Mouse (Mus musculus) brain, adult 2 months (tissue): ENCODE data around the gene Gabarap.
A peak's percentile ranks its signal among the peaks of the same experiment; 100 is the strongest.
"Not testable (repeated sequence)": the region's sequence is repeated elsewhere in the genome, so short reads cannot be mapped to it uniquely, and the experiment has no call there.

Source experiments
- DNase-seq: peaks from one replicate; pipeline ENCODE4 v3.0.0; 2011; ENCODE audit warnings: low read depth, low spot score

Gabarap gene

DNA sequence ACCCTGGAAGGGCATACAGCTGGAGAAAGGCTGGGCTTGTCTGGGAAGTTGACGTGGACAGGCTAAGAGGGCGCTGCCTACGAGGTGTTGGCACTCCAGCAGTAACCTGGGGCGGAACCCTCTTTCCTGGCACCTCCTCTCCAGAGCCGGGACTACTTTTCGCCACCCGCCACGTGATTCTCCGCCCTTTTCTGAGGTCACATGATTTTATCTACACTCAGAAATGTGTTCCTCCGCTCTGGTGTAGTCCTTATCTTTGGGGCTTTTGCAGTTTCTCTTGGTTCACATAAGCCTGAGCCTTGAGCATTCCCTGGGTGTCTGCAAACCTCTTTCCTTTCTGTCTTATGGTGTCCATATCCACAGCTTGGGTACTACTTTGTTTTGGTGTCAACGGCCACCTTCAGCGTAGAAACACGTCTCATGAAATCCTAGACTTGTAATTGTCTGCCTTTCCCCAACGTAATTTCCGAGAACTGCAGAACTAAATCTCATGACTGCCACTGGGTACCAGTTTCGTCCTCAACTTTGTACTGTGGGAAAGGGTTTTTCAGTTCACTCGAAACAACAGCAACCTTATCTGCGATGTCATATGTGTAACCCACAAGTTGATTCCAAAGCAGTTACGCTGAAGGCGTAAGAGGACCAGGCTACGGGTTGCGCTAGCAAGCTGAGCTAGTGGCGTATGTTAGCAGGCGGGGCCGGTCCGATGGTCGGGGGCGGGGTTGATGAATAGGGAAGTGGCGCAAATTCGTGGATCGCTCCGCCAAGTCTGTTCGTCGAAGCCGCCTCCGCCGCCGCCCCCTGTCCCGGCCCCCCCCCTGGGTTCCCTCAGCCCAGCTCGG, at the start of gene Gabarap:
Gene Gabarap, plus strand, starts transcription at position 294 of the 842 bp plus-strand sequence.
- peak; percentile 99 for DNase-seq

DNA sequence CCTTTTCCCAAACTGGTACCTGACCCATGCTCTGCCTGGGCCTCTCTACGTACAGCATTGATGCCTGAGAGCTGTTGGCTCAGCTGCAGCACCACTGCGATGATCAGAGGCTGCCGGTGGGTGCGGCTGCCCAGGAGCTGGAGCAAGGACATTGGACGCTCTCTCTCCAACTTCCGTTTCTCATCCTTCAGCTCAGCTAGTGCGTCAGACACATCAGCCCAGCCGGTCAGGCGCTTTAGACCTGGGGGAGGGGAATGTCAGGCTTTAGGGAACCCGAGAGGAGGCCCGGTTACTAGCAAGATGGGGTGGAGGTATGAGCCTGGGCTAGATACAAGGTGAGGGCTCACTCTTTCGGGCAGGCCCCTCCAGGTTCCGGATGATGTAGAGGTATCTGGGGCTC, 45.7 kb upstream of the Gabarap start:
- DNase-seq: no peak

DNA sequence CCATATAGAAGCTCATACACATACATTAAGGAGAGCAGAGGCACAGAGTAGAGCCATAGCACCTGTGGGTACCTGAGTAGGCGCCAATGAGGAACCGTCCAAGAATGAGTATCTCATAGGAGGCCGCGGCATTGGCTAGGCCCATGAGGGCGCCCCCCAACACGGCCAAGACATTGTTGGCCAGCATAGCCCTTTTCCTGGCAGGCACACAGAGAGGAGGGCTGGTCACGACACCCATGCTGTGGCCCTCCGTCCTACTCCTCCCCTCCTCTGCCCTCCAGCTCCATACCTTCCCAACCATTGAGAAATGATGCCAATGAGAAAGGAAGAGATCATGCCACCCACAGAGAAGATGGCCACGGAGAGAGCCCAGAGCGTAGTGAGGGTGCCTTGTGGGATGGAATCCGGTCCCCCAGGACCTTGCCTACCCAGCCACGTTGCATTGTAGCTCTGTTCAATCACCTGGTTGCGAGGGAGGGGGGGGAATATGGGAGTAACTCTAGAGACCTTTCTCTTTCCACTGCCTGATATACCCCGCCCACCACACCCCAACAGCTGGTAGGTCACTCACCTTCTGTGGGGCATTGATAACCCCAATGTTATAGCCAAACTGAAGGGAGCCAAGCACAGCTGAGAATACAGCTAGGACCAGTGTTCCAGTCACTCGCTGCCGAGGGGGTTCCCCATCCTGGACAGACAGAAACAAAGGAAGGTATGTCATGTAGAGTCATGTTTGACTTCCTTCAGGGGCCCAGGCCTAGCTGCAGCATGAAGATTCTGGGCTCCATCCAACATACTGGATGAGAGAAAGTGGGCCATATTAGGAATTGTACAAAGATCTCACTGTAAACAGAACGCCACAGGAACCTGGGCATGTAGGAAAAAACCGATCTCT, 44.7 kb upstream of the Gabarap start:
- DNase-seq: no peak

DNA sequence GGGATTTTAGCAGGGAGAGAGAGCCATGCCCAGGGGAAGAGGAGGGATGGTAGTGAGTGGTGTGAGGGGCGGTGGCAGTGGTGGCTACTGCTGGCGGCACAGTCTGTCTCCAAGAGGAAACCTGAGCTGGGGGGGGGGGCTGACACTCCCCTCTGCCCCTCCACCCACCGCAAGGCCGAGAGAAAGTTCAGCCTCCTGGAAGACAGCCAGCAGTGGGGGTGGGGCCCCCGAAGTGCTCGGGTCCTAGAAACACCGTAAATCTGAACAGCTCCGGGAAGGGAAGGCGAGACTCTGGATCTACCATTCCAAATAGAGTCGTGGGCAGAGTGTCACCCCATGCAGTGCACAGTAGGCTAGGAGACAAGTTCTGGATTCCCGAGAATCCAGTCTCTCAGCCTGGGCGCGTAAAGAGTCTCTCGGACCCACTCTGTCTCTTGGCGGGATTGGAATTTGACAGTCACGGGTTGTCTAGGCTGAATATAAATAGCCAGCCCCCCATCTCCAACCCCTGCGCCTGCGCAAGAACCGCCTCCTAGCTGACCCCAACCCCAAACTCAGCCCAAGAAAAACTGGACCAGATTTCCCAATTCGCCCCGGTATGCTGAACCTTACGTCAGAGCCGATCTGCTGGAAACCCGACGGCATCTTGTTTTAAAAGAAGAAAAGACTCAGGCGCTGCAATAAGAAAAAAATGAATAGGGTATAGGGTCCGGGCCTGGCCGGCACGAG, 43.4 kb upstream of the Gabarap start:
- DNase-seq: no peak

DNA sequence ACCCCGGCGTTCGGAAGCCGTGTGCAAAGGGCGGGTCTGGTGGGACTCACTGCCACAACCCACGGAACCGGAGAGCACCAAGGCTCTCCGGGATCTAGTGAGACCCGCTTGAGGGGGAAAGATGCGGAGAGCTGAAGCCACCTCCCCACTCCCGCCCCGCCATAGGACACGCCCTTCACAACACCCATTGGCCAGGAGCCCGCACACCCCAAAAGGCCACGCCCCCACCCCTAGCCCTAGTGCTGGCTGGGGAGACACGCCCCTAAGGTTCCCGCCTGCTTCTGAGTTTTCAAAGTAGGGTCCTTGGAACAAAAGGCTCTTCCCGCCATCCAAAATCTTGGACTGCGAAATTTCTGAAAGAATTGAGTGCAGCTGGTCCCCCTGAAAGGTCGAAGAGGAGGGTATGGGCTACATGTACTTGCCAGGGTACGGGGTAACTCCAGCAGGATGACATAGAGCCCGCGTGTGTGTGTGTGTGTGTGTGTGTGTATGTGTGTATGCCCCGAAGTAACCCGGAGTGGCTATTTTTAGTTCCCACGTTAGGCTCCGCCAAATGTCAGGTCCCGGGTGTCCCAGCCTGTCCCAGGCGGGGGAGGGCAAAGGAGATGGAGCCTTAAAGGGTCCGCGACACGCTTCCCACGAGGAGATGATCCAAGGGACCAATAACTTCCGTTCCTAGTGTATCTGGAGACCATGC, 42.7 kb upstream of the Gabarap start, which contains the start of gene Slc2a4:
Gene Slc2a4, minus strand, starts transcription at position 123 of the 697 bp plus-strand sequence.
- peak; percentile 37 for DNase-seq

DNA sequence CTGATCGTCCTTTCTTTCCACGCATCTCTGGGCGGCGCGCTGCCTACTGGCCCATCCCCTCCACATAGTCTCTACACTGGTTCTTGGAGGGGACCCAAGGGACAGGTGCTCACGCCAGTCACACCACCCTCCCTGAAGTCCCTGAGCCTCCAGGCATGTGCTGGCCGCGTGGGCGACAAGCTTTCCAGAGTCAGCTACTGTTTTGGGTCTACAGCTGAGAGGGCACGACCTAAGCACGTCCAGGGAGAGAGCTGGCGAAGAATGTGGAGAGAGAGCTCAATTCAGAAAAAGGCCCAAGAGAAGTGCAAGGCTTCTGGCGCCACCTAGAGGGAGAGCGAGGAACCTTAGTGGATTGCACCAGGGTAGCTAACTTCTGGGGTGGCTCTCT, 42.2 kb upstream of the Gabarap start:
- peak; percentile 81 for DNase-seq

DNA sequence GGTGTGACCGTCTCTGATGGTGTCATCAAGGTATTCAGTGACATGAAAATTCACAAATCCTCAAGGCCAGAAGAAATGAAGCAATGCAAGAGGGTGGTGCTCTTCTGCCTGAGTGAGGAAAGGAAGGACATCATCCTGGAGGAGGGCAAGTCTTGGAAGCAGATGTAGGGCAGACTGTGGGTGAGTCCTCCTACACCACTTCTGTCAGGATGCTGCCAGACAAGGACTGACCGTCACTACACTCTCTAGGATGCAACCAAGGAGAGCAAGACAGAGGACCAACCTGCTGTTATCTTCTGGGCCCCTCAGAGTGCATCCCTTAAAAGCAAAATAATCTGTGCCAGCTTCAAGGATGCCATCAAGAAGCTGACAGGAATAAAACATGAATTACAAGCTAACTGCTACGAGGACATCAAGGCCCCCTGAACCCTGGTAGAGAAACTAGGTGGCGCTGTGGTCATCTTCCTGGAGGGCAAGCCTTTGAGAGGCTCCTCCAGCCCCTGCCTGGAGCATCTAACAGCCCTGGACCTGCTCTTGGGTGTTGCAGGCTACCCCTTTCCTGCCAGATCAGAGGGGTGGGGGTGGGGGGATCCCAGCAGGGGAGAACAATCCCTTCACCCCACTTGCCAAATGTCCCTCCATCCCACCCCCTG, 40.0 kb upstream of the Gabarap start:
- DNase-seq: peak; percentile 48

DNA sequence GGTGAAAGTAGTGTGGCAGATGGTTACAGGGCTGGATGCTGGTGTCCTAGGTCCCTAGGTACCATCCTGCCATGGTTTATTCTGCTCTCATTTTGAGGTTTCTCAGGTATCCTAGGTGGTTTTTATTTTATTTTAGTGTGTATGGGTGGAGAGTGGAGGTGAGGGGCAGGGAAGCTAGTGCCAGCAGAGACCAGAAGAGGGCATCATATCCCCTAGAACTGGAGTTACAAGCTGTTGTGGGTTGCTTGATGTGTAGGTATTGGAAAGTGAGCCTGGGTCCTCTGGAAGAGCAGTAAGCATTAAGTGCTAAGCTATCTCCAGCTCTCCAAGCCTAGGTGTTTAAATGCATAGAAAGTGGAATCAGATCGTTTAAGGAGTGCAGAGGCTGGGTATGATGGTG, 38.7 kb upstream of the Gabarap start:
- DNase-seq: no peak

DNA sequence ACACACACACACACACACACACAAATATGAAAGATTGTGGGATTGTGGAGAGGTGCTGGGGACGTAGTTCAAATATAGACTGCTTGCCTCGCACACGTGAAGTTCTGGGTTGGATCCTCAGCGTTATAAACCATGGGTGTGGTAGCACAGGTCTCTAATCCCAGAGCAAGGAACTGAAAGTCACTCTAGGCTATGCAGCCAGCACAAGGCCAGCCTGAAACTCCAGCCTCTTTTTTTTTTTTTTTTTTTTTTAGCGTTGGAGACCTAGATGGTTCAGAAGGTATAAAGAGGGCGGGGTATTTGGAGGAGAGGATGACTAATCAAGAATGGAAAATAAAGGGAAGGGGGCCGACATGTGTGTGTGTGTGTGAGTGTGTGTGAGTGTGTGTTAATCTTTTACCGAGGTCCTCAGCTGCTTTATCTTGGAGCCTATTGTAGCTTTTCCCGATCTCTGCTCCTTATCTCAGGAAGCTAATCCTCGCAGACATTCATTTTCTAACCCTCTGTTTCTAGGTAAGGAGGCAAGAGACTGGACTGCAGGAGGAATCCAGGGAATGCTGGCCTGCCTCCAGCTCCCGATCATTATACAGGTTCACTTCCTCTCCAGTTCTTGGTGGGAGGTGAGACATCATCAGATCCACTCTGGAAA, 37.6 kb upstream of the Gabarap start:
- no peak for DNase-seq

DNA sequence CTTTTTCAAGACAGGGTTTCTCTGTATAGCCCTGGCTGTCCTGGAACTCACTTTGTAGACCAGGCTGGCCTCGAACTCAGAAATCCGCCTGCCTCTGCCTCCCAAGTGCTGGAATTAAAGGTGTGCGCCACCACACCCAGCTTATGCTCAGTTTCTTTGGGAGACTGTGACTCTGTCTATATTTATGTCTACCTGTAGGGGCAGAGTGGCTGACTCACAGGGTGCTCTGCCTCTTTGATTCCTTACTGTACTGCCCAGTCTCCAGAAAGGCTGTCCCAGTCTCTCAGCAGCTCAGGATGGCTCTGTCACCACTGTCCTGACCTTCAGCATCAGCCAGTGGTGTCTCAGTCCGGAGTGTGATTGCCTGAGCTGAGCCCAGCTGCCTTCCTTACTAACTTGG, 35.3 kb upstream of the Gabarap start:
- DNase-seq: not testable (repeated sequence)

DNA sequence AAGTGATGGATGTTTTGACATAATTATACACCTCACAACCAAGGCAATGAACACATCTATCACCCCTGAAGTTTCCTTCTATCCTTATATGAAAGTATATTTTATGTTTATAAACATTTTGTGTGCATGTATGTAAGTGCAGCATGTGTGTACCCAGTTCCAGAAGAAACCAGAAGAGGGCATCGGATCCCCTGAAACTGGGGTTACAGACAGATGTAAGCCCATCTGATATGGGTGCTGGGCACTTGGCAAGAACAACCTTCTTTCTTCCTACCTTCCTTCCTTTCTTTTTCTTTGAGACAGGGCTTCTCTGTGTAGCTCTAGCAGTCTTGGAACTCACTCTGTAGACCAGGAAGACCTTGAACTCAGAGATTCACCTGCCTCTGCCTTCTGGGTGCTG, 34.7 kb upstream of the Gabarap start:
- no peak for DNase-seq

DNA sequence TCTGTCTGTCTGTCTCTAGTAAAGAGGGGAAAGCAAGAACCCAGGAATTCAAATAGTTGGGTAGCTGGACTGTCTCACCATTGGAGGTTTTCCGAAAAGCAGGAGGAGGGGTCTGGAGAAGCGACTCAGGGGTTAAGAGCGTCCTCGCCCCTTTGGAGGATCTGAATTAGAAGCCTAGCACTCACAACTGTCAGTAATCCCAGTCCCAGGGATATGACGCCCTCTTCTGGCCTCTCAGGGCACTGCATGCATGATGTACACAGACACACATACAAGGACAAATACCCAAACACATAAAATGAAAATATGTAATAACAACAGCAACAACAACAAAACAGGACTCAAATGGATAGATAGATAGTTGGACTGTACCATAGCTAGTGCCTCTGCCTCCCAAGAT, 30.3 kb upstream of the Gabarap start:
- DNase-seq: no peak

DNA sequence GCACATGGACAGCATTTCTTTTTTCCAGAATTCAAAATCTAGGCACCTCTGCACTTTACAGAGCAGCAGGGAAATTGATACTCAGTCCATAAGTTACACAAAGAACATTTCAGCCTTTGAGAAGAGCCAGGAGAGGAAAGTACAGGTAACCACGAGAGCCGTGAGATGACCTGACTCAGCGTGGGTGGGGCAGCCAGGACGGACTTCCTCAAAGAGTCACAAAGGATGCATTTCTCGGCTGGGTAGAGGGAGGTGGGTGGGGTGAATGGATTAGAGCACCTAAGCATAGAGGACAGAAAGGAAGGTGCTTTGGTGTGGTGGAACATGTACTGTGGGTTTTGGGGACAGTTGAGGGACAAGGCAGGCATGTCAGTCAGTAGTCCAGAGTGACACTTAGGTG, 29.1 kb upstream of the Gabarap start:
- no peak for DNase-seq

DNA sequence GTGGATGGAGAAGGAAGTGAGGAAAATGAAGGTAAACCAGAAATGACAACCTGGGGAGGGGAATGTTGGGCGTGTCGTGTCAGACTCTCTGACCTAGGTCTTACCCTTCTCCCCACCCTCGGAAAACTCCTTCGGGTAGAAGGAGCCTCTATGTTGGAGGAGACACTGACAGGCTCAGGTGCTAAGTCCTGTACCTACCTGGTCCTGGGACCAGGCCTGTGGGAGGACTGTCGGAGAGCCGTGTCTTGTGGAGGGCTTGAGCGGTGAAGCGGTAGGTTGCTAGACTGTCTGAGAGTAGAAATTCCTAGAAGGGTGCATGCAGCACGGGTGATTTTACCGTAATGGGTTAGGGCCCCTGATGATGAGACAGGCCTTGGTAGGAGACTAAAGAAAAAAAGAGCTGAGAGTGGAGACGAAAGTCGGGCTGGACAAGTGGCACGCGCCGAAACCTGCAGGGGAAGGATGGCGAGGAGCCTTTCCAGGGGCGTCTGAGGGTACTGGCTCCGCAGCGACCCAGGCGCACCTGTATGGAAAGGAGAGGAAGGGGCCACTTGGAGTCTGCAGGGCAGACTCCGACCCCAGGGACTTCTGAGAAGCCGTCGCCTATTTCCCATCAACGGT, 26.2 kb upstream of the Gabarap start, which contains the start of gene Cldn7:
Gene Cldn7, plus strand, starts transcription at position 130 of the 621 bp plus-strand sequence.
- DNase-seq: no peak

DNA sequence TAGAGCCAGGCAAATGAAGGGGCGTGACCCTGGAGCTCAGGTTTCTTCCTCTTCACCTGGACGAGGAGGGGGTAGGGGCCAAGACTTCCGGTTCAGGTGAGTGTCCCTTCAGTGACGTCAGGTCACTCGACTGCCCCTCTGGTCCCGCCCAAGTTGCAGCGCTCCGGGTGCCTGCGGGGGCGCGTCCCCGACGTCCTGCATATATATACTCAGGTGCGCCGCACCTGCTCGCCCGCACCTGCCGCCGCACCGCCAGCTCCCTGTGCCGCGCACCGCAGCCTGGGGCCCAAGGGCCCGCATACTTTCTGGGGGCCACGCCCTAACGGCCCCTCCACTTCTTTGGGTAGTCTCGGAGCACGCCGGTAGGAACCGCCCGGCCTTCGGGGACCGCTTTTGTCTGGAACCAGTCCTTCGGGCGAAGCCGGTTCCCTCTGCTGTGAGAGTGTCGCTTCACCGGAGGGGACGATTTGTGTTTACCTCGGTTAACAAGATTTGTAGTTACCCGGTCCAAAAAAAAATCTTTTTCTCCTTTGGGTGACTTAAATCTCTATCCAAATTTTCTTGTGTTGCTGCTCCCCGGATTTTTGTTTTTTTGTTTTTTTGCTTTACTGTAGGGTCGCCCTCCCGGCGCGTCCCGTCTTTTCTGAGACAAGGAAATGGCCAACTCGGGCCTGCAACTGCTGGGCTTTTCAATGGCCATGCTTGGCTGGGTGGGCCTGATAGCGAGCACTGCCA, 25.5 kb upstream of the Gabarap start:
- no peak for DNase-seq

DNA sequence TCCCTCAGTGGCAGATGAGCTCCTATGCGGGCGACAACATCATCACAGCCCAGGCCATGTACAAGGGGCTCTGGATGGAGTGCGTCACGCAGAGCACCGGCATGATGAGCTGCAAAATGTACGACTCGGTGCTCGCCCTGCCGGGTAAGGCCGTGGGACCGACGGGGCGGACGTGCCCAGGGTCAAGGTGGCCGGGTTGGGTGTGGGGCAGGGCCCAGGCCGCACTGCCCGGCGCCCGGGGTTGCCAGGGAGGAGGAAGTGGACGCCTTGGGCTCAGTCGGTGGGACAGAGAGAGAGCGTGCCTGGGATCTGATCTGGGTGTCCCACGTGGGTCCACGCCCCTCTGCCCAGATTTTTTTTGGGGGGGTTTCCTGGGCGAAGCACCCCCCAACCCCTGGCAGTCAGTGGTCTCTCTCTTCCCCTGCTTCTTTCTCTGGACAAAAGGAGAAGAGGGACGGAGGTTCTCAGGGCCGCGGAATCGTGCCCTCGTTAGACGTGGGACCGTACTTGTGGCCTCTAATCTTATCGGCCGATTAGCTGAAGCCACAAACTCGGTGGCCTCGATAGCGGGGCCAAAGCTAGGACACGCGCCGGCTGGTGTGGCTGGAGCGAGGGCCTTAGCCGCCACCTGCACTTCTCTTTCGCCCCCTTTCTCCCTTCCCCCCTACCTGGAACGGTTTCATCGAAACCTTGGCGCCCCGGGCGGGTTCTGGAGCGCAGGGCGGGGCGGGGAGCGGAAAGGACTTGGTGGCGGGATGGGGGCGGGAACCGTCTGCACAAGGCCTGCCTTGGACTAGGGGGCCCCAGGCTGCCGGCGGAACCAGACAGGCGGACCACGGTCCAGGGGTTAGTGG, 24.7 kb upstream of the Gabarap start:
- DNase-seq: no peak

DNA sequence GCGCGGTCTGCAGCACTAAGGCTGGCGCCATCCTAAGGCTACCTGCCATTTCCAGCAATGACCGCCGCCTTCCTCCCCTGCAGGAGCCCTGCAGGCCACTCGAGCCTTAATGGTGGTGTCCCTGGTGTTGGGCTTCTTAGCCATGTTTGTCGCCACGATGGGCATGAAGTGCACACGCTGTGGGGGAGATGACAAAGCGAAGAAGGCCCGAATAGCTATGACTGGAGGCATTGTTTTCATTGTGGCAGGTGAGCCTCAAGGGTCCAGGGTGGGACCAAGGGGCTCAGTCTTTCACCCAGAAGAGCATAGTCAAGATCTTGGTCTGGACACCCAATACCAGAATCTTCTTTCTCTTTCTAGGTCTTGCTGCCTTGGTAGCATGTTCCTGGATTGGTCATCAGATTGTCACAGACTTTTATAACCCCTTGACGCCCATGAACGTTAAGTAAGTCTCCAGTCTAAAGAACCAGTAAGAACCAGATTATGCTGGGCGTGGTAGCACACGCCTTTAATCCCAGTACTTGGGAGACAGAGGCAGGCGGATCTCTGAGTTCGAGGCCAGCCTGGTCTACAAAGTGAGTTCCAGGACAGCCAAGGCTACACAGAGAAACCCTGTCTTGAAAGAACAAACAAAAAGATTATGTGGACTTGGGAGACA, 24.0 kb upstream of the Gabarap start:
- no peak for DNase-seq

DNA sequence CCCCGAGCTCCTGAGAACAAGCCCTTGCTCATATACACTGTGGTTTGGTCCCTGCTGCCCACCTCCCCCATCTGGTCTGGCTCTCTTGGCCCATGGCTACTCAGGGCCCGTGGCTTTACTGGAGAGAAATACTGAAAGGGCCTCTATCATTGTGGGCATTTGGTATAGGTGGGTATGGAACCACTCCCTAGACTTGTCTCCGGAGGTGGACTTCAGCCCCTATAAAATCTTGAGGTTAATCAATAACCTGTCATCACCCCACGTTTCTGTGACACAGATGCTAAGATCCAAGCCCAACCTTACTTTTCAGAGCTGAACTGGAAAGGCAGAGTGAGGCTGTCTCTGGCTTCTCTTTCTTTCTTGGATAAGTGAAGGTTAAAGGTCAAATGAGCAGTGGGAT, 22.1 kb upstream of the Gabarap start:
- no peak for DNase-seq
